8 mouse cellular contexts compared by ENCODE assay signal in genomic region chrX:71052481-71053216, GRCm38 (mm10). TPM values are rescaled to one million over a fixed set of nuclear protein-coding genes. Genes with fewer than 3 reads are reported as not detected.
DNase-seq lines count a peak whose midpoint lies in the region; ATAC-seq and TF ChIP-seq lines count a peak whose summit lies in the region.

No protein-coding gene starts in this region.

- ATAC-seq in frontal cortex, adult (ENCODE audit: low TSS enrichment) = no peak
- ATAC-seq in forebrain, embryonic 11.5 days (replicated peaks; ENCODE audit: low FRiP score) = peak; percentile 25
- peak; percentile 39; the same call in 1 of the 2 replicates for ATAC-seq in intestine, embryonic 15.5 days

- DNase-seq in frontal cortex, postnatal 36 days (ENCODE audit: low spot score in 2 of 2) = peak; percentile 4 to 7
- DNase-seq in Muller cell, postnatal 12 days (ENCODE audit: inconsistent ontology term) = peak; percentile 24
- DNase-seq in forebrain, embryonic 11.5 days (ENCODE audit: low spot score) = peak; percentile 58
- peak; percentile 54 for DNase-seq in lung, postnatal 10 days
- no peak for DNase-seq in spleen, adult 12 weeks (ENCODE audit: low spot score)

- H3K4me1 ChIP-seq in forebrain, embryonic 11.5 days (replicated peaks; ENCODE audit: control insufficient read depth, insufficient read depth, low read length) = 0 out of 2 replicates have a peak, but pooled peaks cover 2% of the 10 kb centered on the region
- H3K4me1 ChIP-seq in intestine, embryonic 15.5 days (replicated peaks) = no peaks in the 10 kb centered on the region
- H3K4me1 ChIP-seq in small intestine, adult 2 months (ENCODE audit: control insufficient read depth, insufficient read depth, insufficient read length, low read length) = peaks cover 5% of the 10 kb centered on the region

- TF ChIP-seq POLR2A in small intestine, adult 2 months (IDR thresholded peaks at IDR 0.05; ENCODE audit: low read depth, low read length) = no peak

- H3K9me3 ChIP-seq in forebrain, embryonic 11.5 days (ENCODE audit: control insufficient read depth, low read length) = no peaks in the 10 kb centered on the region
- no peaks in the 10 kb centered on the region for H3K9me3 ChIP-seq in intestine, embryonic 15.5 days

- H3K36me3 ChIP-seq in forebrain, embryonic 11.5 days (ENCODE audit: control insufficient read depth, insufficient read depth, low read length) = no peaks in the 10 kb centered on the region
- no peaks in the 10 kb centered on the region for H3K36me3 ChIP-seq in intestine, embryonic 15.5 days
- no peaks in the 10 kb centered on the region for H3K36me3 ChIP-seq in small intestine, adult 2 months (ENCODE audit: control insufficient read depth, insufficient read depth, low read length)

- H3K27ac ChIP-seq in forebrain, embryonic 11.5 days (ENCODE audit: low read depth, low read length) = peak overlapping the region; percentile 81
- no peak overlapping the region for H3K27ac ChIP-seq in intestine, embryonic 15.5 days
- H3K27ac ChIP-seq in small intestine, adult 2 months (ENCODE audit: insufficient read depth, low read depth, low read length) = no peak overlapping the region

- H3K4me2 ChIP-seq in forebrain, embryonic 11.5 days (ENCODE audit: low read depth, low read length, severe bottlenecking) = peak overlapping the region; percentile 60; the same call in 1 of the 2 replicates
- H3K4me2 ChIP-seq in intestine, embryonic 15.5 days (replicated peaks) = peak overlapping the region; percentile 80

- H3K27me3 ChIP-seq in forebrain, embryonic 11.5 days (ENCODE audit: control insufficient read depth, insufficient read depth, low read length) = peaks cover 2% of the 10 kb centered on the region
- H3K27me3 ChIP-seq in intestine, embryonic 15.5 days (replicated peaks) = peaks cover 14% of the 10 kb centered on the region
- H3K27me3 ChIP-seq in small intestine, adult 2 months (ENCODE audit: control insufficient read depth, insufficient read depth, low read length) = peaks cover 6% of the 10 kb centered on the region

- peak overlapping the region; percentile 17 for H3K9ac ChIP-seq in forebrain, embryonic 11.5 days (ENCODE audit: low read length)
- H3K9ac ChIP-seq in intestine, embryonic 15.5 days = no peak overlapping the region

- WGBS in forebrain, embryonic 11.5 days = 27% methylated on average over 8 of the region's 8 CpGs
- WGBS in intestine, embryonic 15.5 days = 33% methylated on average over 7 of the region's 8 CpGs
- WGBS in small intestine, adult 2 months = 32% methylated on average over 8 of the region's 8 CpGs

- peak overlapping the region; percentile 51 for H3K4me3 ChIP-seq in forebrain, embryonic 11.5 days (ENCODE audit: low read depth, low read length)
- peak overlapping the region; percentile 45; the same call in 1 of the 2 replicates for H3K4me3 ChIP-seq in intestine, embryonic 15.5 days (replicated peaks)
- peak overlapping the region; percentile 66 for H3K4me3 ChIP-seq in small intestine, adult 2 months (ENCODE audit: low read depth, low read length)

- no peak for TF ChIP-seq CTCF in small intestine, adult 2 months (IDR thresholded peaks at IDR 0.05; ENCODE audit: extremely low read depth, insufficient read length, insufficient replicate concordance, low read depth, low read length)

RNA-seq across cellular contexts. Expression of gene Mamld1, which starts 2.6 kb away (rescaled TPM):
- polyA plus RNA-seq in forebrain, embryonic 11.5 days (2014; fragmentation: Nextera tagmentation; extraction: Ambion mirVana) = 16.5 and 17.4 TPM in 2 replicates
- 1.5 and 1.7 TPM in 2 replicates for polyA plus RNA-seq in intestine, embryonic 15.5 days (2015; fragmentation: Nextera tagmentation; extraction: Ambion mirVana)
- polyA plus RNA-seq in small intestine, adult 2 months (2012; rRNA removed) = 0.80 and 0.85 TPM in 2 replicates
